Mouse (Mus musculus) brain, embryonic 14.5 days (tissue): ENCODE data around the gene Rabif. TPM values are rescaled to one million over a fixed set of nuclear protein-coding genes. Genes with fewer than 3 reads are reported as not detected.
A peak's percentile ranks its signal among the peaks of the same experiment; 100 is the strongest.

Experiments used
- DNase-seq: peaks from one replicate; pipeline ENCODE4 v3.0.0-alpha.2; 2011; ENCODE audit warnings: low read depth
- CTCF ChIP-seq: fragments of 200-500 bp; IDR thresholded peaks from 2 replicates; pipeline ENCODE4 v1.5.1; 2012; ENCODE audit warnings: inconsistent platforms, mild to moderate bottlenecking, moderate library complexity, borderline replicate concordance; ENCODE audit not compliant: insufficient read depth, insufficient read length; ENCODE audit errors: extremely low read depth
- POLR2A ChIP-seq: fragments of 200-500 bp; IDR thresholded peaks from 2 replicates; pipeline ENCODE4 v1.6.1; 2012; ENCODE audit warnings: mild to moderate bottlenecking, inconsistent platforms, borderline replicate concordance; ENCODE audit not compliant: poor library complexity, insufficient read depth, insufficient read length, severe bottlenecking; ENCODE audit errors: extremely low read depth
- polyA plus RNA-seq: library from polyadenylated mRNA; depleted of rRNA; stranded (reverse); fragments of >200 nt; gene quantifications from 2 replicates; pipeline ENCODE4 v1.2.3, GENCODE M21; 2012

Gene Rabif
- polyA plus RNA-seq, 1 experiment: 39.5 TPM

- TF ChIP-seq POLR2A (no peak), CTCF (no peak)
- DNase-seq: no peak
These were observed 3.3 kb upstream of the Rabif start for GRCm38 (mm10) chr1:134490903-134491801.

- no peak for DNase-seq
- TF ChIP-seq POLR2A (no peak), CTCF (no peak)
These were observed 2.2 kb upstream of the Rabif start for GRCm38 (mm10) chr1:134492276-134492675.

GRCm38 (mm10) chr1:134493496-134493895 lies 952 bp upstream of the Rabif start:
- DNase-seq: no peak
- TF ChIP-seq POLR2A: no peak
- TF ChIP-seq CTCF: no peak

- DNase-seq: no peak
- TF ChIP-seq POLR2A: no peak
- no peak for TF ChIP-seq CTCF
These were observed 492 bp upstream of the Rabif start for GRCm38 (mm10) chr1:134493956-134494355.

GRCm38 (mm10) chr1:134495216-134495539 lies 730 bp downstream of the Rabif start:
- DNase-seq: no peak
- TF ChIP-seq POLR2A: no peak
- TF ChIP-seq CTCF: no peak

GRCm38 (mm10) chr1:134495991-134496390 lies 1.5 kb downstream of the Rabif start:
- TF ChIP-seq POLR2A: no peak
- TF ChIP-seq CTCF: no peak
- DNase-seq: no peak

DNA sequence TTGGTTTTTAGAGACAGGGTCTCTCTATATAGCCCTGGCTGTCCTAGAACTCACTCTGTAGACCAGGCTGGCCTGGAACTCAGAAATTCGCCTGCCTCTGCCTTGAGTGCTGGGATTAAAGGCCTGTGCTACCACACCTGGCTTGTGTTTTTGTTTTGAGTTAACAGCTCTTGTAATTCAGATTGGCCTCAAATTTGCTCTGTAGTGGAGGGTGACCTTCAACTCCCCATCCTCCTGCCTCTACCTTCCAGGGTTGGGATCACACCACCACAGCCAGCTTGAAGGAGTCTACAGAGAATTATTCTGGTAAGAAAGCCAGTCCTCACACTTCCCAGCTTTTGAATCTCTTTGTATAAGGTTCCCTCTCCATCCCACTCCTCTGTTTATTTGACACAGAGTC lies 6.5 kb downstream of the Rabif start:
- no peak for DNase-seq
- no peak for TF ChIP-seq POLR2A
- TF ChIP-seq CTCF: no peak

DNA sequence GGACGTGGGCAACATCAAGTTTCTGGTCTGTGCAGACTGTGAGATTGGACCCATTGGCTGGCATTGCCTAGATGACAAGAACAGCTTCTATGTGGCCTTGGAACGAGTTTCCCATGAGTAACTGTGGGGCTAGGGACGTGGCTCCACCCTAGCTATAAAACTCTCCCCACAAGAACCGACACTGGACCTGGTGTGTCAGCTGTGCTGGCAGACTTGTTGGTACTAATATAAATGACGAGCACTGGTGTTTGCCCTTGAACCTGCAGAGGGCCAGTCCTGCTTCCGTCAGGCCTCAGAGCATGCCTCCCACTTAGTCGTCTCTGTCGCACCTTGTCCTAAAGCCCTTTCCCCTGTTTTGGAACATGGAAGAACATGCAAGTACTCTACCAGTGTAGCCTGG lies 11.8 kb downstream of the Rabif start:
- no peak for DNase-seq
- TF ChIP-seq CTCF: no peak
- no peak for TF ChIP-seq POLR2A

DNA sequence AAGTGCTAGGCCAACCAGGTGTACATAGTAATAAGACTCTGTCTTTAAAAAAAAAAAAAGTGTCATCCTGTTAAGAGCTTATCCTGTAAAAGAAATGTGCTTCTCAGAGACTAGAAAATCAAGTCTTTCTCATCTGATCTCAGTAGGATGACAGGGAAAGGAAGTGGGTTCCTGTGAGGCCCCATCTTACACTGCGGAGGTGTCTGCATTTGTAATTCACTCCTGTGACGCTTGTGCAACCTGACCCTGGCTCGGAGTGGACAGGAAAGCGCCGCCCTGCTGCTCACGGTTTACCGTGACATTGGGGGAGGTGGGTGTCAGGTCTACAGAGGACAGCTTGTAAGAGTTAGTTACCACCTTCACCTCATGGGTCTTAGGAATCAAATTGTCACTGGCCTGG lies 15.6 kb downstream of the Rabif start:
- no peak for TF ChIP-seq POLR2A
- TF ChIP-seq CTCF: no peak
- no peak for DNase-seq

DNA sequence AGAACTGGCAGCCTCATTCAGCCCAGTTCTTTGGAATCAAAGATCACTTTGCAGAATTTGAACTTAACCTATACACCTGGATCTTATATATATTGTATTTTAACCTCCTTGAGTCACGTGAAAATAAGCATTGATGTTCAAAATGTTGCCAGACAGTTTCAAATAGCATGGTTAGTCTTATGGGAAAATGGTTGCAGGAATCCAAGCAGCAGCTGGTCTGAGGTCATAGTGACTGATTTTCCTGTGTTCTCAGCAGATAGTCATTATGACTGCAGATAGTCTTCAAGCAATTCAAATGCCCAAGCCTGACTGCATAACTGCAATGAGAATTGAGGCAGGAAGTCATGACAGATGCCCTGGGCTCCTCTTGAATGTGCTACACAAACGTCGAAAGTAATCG lies 17.7 kb downstream of the Rabif start:
- TF ChIP-seq CTCF: no peak
- no peak for TF ChIP-seq POLR2A
- no peak for DNase-seq

GRCm38 (mm10) chr1:134512584-134512983 lies 18.1 kb downstream of the Rabif start:
- DNase-seq: peak; percentile 30
- TF ChIP-seq POLR2A (no peak), CTCF (no peak)

DNA sequence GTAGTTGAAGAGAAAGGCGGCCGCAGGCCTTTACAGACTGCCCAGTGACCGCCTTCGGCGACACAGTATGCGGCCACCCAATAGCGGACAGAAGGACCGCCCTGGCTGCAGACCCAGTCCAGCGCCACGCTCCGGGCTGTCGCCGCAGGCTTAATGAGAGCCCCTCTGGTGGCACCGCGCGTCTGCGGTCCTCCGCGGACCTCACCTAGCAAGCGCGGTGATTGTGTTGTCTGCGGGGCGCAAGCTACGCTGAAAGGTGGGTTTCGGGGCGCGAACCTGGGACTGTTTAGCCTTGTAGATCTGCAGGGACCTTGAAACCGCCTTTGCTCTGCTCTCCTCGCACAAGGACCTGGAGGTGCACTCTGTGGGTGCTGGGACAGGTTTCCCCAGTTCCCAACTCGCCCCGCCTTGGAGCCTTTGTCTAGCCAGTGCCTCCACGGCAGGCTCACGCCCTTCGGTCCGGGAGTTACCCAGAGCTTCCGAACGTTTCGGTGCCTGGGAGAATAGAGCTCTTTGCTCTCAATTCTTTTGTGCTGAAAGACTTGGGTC lies 18.9 kb downstream of the Rabif start:
- no peak for TF ChIP-seq CTCF
- TF ChIP-seq POLR2A: no peak
- DNase-seq: peak; percentile 42

DNA sequence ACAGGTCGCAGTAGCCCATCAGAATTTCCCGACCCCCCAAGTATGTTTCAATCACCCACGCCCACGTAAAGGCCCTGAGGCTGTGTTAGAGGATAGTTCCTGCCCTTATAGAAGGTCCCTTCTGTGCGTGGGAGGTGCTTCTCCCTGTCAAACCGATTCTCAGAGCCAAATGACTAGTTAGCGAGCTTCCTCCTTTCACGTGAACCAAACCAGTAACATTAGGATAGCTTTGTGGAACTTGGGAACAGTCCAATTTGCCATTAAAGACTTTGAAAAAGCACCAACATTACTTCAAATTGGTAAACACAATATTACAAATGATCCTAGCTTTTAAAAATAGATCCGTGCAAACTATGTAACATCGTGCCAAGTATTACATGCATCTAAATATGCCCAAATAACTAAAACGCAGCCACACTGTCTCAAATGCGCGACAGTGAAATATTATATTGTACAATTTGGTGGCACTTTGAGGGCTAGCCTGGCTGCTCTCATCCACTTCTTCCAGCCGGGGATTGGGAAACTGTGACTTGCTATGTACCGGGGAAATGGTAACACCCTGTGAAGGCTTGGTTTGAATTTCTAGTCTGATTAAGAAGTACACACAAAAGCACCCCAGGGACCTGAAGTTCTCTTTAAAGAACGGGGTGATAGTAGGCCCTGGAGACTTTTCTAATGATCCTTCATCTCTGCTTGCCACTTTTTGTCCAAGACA lies 19.6 kb downstream of the Rabif start:
- no peak for DNase-seq
- TF ChIP-seq POLR2A (no peak), CTCF (no peak)
